8 mouse cellular contexts compared by ENCODE assay signal in genomic region chrX:13208404-13208803, GRCm38 (mm10).
A peak's percentile ranks its signal among the peaks of the same experiment; 100 is the strongest.
DNase-seq lines count a peak whose midpoint lies in the region; ATAC-seq and TF ChIP-seq lines count a peak whose summit lies in the region.

No protein-coding gene starts in this region.

- no peaks in the 10 kb centered on the region for H3K4me1 ChIP-seq in neural tube, embryonic 11.5 days (ENCODE audit: control insufficient read depth, insufficient read depth, low read length)
- H3K4me1 ChIP-seq in forebrain, embryonic 12.5 days: no peaks in the 10 kb centered on the region
- H3K4me1 ChIP-seq in limb, embryonic 13.5 days: no peaks in the 10 kb centered on the region
- 0 out of 2 replicates have a peak, but pooled peaks cover 3% of the 10 kb centered on the region for H3K4me1 ChIP-seq in small intestine, adult 2 months (ENCODE audit: control insufficient read depth, insufficient read depth, insufficient read length, low read length)

- no peak overlapping the region for H3K4me3 ChIP-seq in neural tube, embryonic 11.5 days (ENCODE audit: low read depth, low read length)
- H3K4me3 ChIP-seq in forebrain, embryonic 12.5 days (replicated peaks): peak overlapping the region; percentile 25
- peak overlapping the region; percentile 34 for H3K4me3 ChIP-seq in limb, embryonic 13.5 days
- peak overlapping the region; percentile 55 for H3K4me3 ChIP-seq in small intestine, adult 2 months (ENCODE audit: low read depth, low read length)

- no peaks in the 10 kb centered on the region for H3K9me3 ChIP-seq in neural tube, embryonic 11.5 days (ENCODE audit: control insufficient read depth, low read length)
- H3K9me3 ChIP-seq in forebrain, embryonic 12.5 days: no peaks in the 10 kb centered on the region
- H3K9me3 ChIP-seq in limb, embryonic 13.5 days: no peaks in the 10 kb centered on the region

- H3K27ac ChIP-seq in neural tube, embryonic 11.5 days (ENCODE audit: low read depth, low read length): no peak overlapping the region
- no peak overlapping the region for H3K27ac ChIP-seq in forebrain, embryonic 12.5 days
- H3K27ac ChIP-seq in limb, embryonic 13.5 days: no peak overlapping the region
- no peak overlapping the region for H3K27ac ChIP-seq in small intestine, adult 2 months (ENCODE audit: insufficient read depth, low read depth, low read length)

- no peaks in the 10 kb centered on the region for H3K36me3 ChIP-seq in neural tube, embryonic 11.5 days (ENCODE audit: control insufficient read depth, insufficient read depth, low read length)
- no peaks in the 10 kb centered on the region for H3K36me3 ChIP-seq in forebrain, embryonic 12.5 days (replicated peaks)
- H3K36me3 ChIP-seq in limb, embryonic 13.5 days: no peaks in the 10 kb centered on the region
- no peaks in the 10 kb centered on the region for H3K36me3 ChIP-seq in small intestine, adult 2 months (ENCODE audit: control insufficient read depth, insufficient read depth, low read length)

- H3K9ac ChIP-seq in neural tube, embryonic 11.5 days (ENCODE audit: low read length): peak overlapping the region; percentile 37; the same call in 1 of the 2 replicates
- H3K9ac ChIP-seq in forebrain, embryonic 12.5 days: 0 out of 2 replicates have a peak overlapping the region, but pooled peaks have one; percentile 12
- H3K9ac ChIP-seq in limb, embryonic 13.5 days: peak overlapping the region; percentile 51

- 34% methylated on average over 6 of the region's 6 CpGs for WGBS in neural tube, embryonic 11.5 days
- 32% methylated on average over 6 of the region's 6 CpGs for WGBS in forebrain, embryonic 12.5 days
- WGBS in limb, embryonic 13.5 days: 34% methylated on average over 6 of the region's 6 CpGs
- WGBS in small intestine, adult 2 months: 22% methylated on average over 6 of the region's 6 CpGs

- DNase-seq in neural tube, embryonic 11.5 days (ENCODE audit: low spot score): no peak
- no peak for DNase-seq in neural tube, embryonic 10.5 days (ENCODE audit: extremely low spot score, low spot score)
- DNase-seq in frontal cortex, postnatal 10 days (ENCODE audit: low spot score in 2 of 2): no peak
- DNase-seq in ovary, adult 18-20 months (ENCODE audit: low spot score): no peak

- TF ChIP-seq CTCF in small intestine, adult 2 months (IDR thresholded peaks at IDR 0.05; ENCODE audit: extremely low read depth, insufficient read length, insufficient replicate concordance, low read depth, low read length): no peak

- ATAC-seq in neural tube, embryonic 11.5 days (ENCODE audit: insufficient read depth, low FRiP score, low TSS enrichment): peak; percentile 36
- peak; percentile 30 for ATAC-seq in forebrain, embryonic 12.5 days (ENCODE audit: low FRiP score)
- ATAC-seq in limb, embryonic 13.5 days (ENCODE audit: low FRiP score, low read depth): 0 out of 2 replicates have a peak, but pooled peaks have one; percentile 25
- ATAC-seq in activated CD4-positive, CD25-positive, alpha-beta regulatory T cell, adult 4 months: no peak

- TF ChIP-seq POLR2A in small intestine, adult 2 months (IDR thresholded peaks at IDR 0.05; ENCODE audit: low read depth, low read length): no peak

- H3K27me3 ChIP-seq in neural tube, embryonic 11.5 days (ENCODE audit: control insufficient read depth, insufficient read depth, low read length): no peaks in the 10 kb centered on the region
- H3K27me3 ChIP-seq in forebrain, embryonic 12.5 days: 0 out of 2 replicates have a peak, but pooled peaks cover 9% of the 10 kb centered on the region
- H3K27me3 ChIP-seq in limb, embryonic 13.5 days: no peaks in the 10 kb centered on the region
- no peaks in the 10 kb centered on the region for H3K27me3 ChIP-seq in small intestine, adult 2 months (ENCODE audit: control insufficient read depth, insufficient read depth, low read length)

- H3K4me2 ChIP-seq in neural tube, embryonic 11.5 days (ENCODE audit: low read depth): peak overlapping the region; percentile 37
- H3K4me2 ChIP-seq in forebrain, embryonic 12.5 days: peak overlapping the region; percentile 41
- peak overlapping the region; percentile 55 for H3K4me2 ChIP-seq in limb, embryonic 13.5 days (replicated peaks)
